Mouse (Mus musculus) liver, embryonic 14.5 days (tissue): Measurements from ENCODE around the gene Polr1e.

Source experiments
- CTCF ChIP-seq: IDR thresholded peaks from 2 replicates; pipeline ENCODE4 v1.5.1; 2016; ENCODE audit warnings: antibody characterized with exemption, low read depth, control low read depth
- EP300 ChIP-seq: IDR thresholded peaks from 2 replicates; pipeline ENCODE4 v1.6.1; 2016; ENCODE audit warnings: antibody characterized with exemption, low read depth

DNA sequence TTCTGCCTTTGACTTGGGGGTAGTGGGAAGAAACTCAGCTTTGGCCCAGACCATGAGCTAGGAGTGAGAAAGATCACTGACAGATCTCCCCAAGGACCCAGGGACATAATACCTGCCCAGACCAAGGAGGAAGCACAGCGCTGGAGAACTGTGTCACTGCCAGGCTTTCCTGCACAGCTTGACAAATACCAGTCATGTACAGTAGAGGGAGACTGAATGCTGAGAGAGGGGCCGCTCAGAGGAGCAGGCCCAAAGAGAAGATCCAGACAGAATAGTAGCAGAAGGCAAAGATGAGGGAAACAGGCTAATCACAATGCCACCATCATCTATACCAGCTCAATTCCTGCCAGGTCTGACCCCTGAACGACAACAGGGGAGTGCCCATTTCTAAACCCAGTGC, 36.5 kb downstream of the Polr1e start:
- peak; percentile 67 for TF ChIP-seq CTCF
- no peak for TF ChIP-seq EP300
